Mouse (Mus musculus): ENCODE measurements at regions not wholly inside any gene's neighbourhood (a gene's known extent, or its start where the extent isn't known, plus 50 kb on each side); places are given as distances from the start of the nearest gene placed in this dataset.

- TF ChIP-seq CTCF (IDR thresholded peaks at IDR 0.05; ENCODE audit: extremely low read depth, insufficient read depth, insufficient read length, insufficient replicate concordance) (no peak), POLR2A (IDR thresholded peaks at IDR 0.05; ENCODE audit: low read depth, low read length) (no peak)
Measured at GRCm38 (mm10) chr1:183802351-183802750, 210.8 kb upstream of the Dusp10 start.
